Mouse (Mus musculus): ENCODE data around the gene Lmf2.

- TF ChIP-seq CTCF (IDR thresholded peaks at IDR 0.05; ENCODE audit: extremely low read depth, insufficient read depth, low read length) (no peak), POLR2A (IDR thresholded peaks at IDR 0.05; ENCODE audit: extremely low read depth, insufficient read depth, low read length) (no peak)
These were observed 20.6 kb upstream of the Lmf2 start for GRCm38 (mm10) chr15:89376040-89376439.

All from cortical plate, adult 2 months (tissue).